Mouse (Mus musculus): ENCODE measurements at regions not wholly inside any gene's neighbourhood (a gene's known extent, or its start where the extent isn't known, plus 50 kb on each side); places are given as distances from the start of the nearest gene placed in this dataset.

- peak; percentile 31 to 52 for DNase-seq (ENCODE audit: low spot score in 2 of 2)
These were observed 289.7 kb upstream of the Xylt1 start for GRCm38 (mm10) chr7:117090911-117091550.

GRCm38 (mm10) chr7:117092860-117093259 is 287.9 kb upstream of the Xylt1 start:
- no peak for DNase-seq (ENCODE audit: low spot score in 2 of 2)

- DNase-seq (ENCODE audit: low spot score in 2 of 2) = no peak
These were observed 283.2 kb upstream of the Xylt1 start for GRCm38 (mm10) chr7:117097618-117098017.

GRCm38 (mm10) chr7:117099041-117099440 is 281.7 kb upstream of the Xylt1 start:
- no peak for DNase-seq (ENCODE audit: low spot score in 2 of 2)

GRCm38 (mm10) chr7:117103035-117103434 is 277.7 kb upstream of the Xylt1 start:
- no peak for DNase-seq (ENCODE audit: low spot score in 2 of 2)

GRCm38 (mm10) chr7:117106691-117107191 is 274.0 kb upstream of the Xylt1 start:
- DNase-seq (ENCODE audit: low spot score in 2 of 2) = peak; percentile 48 to 71

GRCm38 (mm10) chr7:117108391-117108790 is 272.4 kb upstream of the Xylt1 start:
- peak; percentile 56 to 70 for DNase-seq (ENCODE audit: low spot score in 2 of 2)

- no peak for DNase-seq (ENCODE audit: low spot score in 2 of 2)
These were observed 253.1 kb upstream of the Xylt1 start for GRCm38 (mm10) chr7:117127728-117128127.

- DNase-seq (ENCODE audit: low spot score in 2 of 2) = no peak
These were observed 245.9 kb upstream of the Xylt1 start for GRCm38 (mm10) chr7:117134869-117135268.

- DNase-seq (ENCODE audit: low spot score in 2 of 2) = no peak
These were observed 242.1 kb upstream of the Xylt1 start for GRCm38 (mm10) chr7:117138681-117139080.

GRCm38 (mm10) chr7:117139245-117139970 is 241.4 kb upstream of the Xylt1 start:
- DNase-seq (ENCODE audit: low spot score in 2 of 2) = peak; percentile 43 to 52

GRCm38 (mm10) chr7:117139971-117140247 is 240.9 kb upstream of the Xylt1 start:
- no peak for DNase-seq (ENCODE audit: low spot score in 2 of 2)

GRCm38 (mm10) chr7:117146809-117147208 is 234.0 kb upstream of the Xylt1 start:
- peak in 1 of 2 experiments; percentile 16 for DNase-seq (ENCODE audit: low spot score in 2 of 2)

- no peak for DNase-seq (ENCODE audit: low spot score in 2 of 2)
These were observed 230.4 kb upstream of the Xylt1 start for GRCm38 (mm10) chr7:117150355-117150754.

- DNase-seq (ENCODE audit: low spot score in 2 of 2) = no peak
These were observed 226.8 kb upstream of the Xylt1 start for GRCm38 (mm10) chr7:117153826-117154550.

- DNase-seq (ENCODE audit: low spot score in 2 of 2) = no peak
These were observed 219.4 kb upstream of the Xylt1 start for GRCm38 (mm10) chr7:117161193-117161908.

- DNase-seq (ENCODE audit: low spot score in 2 of 2) = peak; percentile 24 to 64
These were observed 205.9 kb upstream of the Xylt1 start for GRCm38 (mm10) chr7:117174811-117175422.

- no peak for DNase-seq (ENCODE audit: low spot score in 2 of 2)
These were observed 196.8 kb upstream of the Xylt1 start for GRCm38 (mm10) chr7:117184011-117184410.

GRCm38 (mm10) chr7:117185891-117186290 is 194.9 kb upstream of the Xylt1 start:
- peak in 1 of 2 experiments; percentile 5 for DNase-seq (ENCODE audit: low spot score in 2 of 2)

GRCm38 (mm10) chr7:117196611-117197010 is 184.2 kb upstream of the Xylt1 start:
- no peak for DNase-seq (ENCODE audit: low spot score in 2 of 2)

- DNase-seq (ENCODE audit: low spot score in 2 of 2) = no peak
These were observed 154.5 kb upstream of the Xylt1 start for GRCm38 (mm10) chr7:117226294-117226693.
